ENCODE assay signal across 13 mouse cellular contexts in genomic region chr17:6967673-6968072, GRCm38 (mm10). TPM values are rescaled to one million over a fixed set of nuclear protein-coding genes. Genes with fewer than 3 reads are reported as not detected.
"Had no signal": no experiment of that assay in that cellular context is flagged by ENCODE, and none has a peak within 500 bp of the region (broad histone marks: within the 10 kb centered on the region; RNA-seq: fewer than 3 reads in every experiment).

No protein-coding gene starts in this region.

RNA-seq across cellular contexts. Expression of gene Gm49721, which starts 11.0 kb away (rescaled TPM):
- total RNA-seq: megakaryocyte-erythroid progenitor cell, adult 5-6 weeks had no signal
- polyA plus RNA-seq: liver, embryonic 15.5 days; midbrain, embryonic 14.5 days; neural tube, embryonic 14.5 days; small intestine, adult 2 months had no signal

RNA-seq across cellular contexts. Expression of gene Gm1604a, which starts 57.7 kb away (rescaled TPM):
- polyA plus RNA-seq: liver, embryonic 13.5 days; lung, adult 2 months; lung, embryonic 15.5 days; midbrain, embryonic 10.5 days; midbrain, embryonic 12.5 days; midbrain, embryonic 14.5 days; neural tube, embryonic 12.5 days; neural tube, embryonic 14.5 days; small intestine, adult 2 months; stomach, embryonic 14.5 days; stomach, embryonic 16.5 days had no signal
